Mouse (Mus musculus): ENCODE results near the gene Methig1.
A peak's percentile ranks its signal among the peaks of the same experiment; 100 is the strongest.
"Not testable (repeated sequence)": the region's sequence is repeated elsewhere in the genome, so short reads cannot be mapped to it uniquely, and the experiment has no call there.

The Methig1 gene

DNA sequence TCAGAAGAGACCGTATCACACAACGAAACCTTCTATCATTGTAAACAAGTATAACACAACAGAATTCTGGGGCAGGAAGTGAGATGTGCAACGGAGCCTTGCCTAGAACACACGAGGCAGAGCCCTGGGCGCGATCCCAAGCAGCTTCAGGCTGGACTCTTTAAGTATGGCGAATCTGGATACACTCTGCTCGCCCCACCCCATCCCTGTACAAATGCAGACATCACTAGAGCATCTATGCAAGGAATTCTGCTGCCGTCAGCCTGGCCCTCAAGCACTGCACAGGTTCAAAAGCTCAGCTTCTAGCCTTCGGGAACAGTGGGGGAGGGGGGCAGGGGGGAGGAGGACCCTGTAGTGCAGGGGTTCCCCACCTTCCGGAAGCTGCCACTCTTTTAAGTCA, 40.1 kb downstream of the Methig1 start:
- DNase-seq (ENCODE audit: extremely low read depth, low read depth): no peak

DNA sequence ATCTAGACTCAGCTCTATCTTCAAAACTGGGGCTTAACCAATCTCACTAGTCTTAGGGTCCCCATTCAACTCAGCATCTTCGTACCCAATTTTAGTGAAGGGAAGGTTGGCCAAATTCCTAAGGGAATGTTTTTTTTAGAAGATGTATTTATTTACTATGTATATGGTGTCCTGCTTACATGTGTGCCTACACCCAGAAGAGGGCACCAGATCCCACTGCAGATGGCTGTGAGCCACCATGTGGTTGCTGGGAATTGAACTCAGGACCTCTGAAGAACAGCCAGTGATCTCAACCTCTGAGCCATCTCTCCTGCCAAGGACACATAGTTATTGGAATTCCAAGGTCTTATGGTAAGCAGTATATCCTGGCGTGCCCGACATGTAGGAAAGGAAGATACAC, 42.6 kb downstream of the Methig1 start:
- no peak for DNase-seq (ENCODE audit: extremely low read depth, low read depth)

DNA sequence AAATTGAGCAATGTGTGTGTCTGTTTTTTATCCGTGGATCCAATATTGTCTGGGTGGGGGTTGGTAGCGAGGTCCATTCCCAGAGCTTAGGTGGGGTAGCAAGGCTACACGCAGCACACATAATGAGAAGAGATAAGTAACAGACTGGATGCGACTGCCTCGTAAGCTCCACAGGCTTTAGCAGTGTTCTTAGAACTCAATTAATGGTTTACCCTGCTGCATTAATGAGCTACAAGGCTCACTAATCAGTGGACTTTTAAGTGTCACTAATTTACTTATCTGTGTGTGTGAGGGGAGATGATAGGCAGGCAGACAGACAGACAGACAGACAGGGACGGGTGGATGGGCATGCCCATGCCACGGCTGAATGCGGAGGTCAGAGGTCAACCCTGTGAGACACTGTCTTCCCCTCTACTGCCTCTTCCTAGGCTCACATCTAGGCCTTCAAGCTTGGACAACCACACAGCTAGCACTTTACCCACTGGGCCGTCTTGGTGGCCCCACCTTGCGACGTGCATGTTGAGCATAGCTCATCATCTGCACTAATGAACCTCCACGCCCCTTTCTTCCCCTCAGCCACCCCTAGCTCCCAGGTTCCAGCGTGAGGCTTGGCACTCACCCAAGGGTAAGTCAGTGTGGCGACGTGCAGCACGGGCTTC, 47.8 kb downstream of the Methig1 start:
- no peak for DNase-seq (ENCODE audit: extremely low read depth, low read depth)

DNA sequence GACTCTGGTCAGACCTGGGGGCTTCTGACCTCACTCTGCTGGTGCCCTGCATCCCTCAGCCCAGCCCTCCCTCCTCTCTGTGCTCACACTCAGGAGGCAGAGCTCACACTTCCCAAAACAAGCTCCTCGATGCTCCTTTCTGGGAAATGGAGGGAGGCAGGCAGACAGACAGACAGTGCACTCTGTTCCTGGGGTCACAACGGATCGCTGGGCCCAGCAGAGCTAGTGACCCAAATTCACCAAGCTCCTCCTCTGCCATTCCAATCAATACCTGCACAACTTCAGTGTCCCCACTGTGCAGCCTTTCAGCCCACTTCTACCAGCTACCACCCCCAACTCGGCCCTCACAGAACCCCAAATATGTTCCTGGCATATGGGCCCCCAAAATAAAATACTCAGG, 48.9 kb downstream of the Methig1 start:
- DNase-seq (ENCODE audit: extremely low read depth, low read depth): no peak

DNA sequence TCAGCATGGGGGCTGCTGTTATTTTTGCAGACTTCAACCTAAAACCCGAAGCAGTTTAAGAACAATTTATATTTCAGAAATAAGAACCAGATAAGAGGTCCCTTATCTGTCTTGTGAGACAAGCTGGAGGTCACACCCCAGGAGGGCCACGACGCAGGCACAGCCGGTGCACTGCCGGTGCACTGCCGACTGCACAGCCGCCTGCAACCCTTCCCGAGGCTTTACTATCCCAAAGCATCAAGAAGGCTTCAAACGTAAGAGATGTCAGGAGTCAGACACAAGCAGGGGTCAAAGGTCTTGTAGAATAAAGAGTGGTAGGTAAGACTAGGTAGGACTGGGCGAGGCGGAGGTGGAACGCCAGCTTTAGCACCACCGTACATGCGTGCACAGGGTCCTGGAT, 49.4 kb downstream of the Methig1 start:
- DNase-seq (ENCODE audit: extremely low read depth, low read depth): no peak

DNA sequence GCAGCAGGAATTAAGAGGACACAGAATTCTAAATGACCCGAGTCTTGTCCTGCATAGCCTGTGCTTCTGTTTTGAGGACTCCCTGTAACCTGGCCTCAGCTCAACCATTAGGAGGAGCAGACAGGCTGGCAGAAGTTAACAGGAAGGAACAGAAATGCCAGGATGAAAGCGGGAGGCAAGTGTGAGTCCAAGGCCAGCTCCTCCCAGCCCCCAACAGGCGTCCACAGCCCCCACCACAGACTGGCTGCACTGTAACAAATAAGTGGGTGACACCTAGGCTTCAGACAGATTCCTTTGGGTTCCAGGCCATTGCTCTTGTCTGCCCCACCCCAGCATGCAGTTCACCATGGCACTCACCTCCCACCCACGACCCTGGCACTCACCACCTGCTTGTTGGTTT, 49.8 kb downstream of the Methig1 start:
- DNase-seq (ENCODE audit: extremely low read depth, low read depth): no peak

DNA sequence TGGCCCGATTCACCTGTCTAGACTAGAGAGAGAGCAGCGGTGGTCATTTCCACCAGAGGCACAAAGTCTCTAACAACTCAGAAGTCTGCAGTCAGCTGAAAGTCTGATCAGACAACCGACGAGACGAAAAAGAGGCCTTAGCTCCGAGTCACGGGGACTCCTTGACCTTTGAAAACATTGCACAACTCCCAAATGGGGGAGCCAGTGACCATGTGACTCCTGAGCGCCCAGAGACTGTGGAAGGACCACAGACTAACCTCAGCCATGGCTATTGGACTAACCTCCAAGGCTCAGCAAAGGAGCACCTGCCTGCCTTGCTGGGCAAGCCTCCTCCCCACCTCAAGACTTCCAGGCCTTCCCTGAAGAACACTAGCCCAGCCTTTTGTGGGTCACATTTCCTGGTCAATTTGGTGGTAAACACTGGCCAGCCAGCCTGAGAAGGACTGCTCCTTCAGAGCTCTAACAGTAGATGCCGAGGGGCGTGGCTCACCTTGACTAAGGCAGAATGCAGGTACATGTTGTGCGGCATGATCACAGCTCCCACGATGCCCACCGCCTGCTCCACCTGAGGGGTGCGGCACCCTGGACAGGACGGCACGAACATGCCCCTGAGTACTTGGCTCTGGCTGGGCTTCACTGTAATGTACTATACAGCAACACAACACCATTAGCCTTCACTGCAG, 50.5 kb downstream of the Methig1 start:
- DNase-seq (ENCODE audit: extremely low read depth, low read depth): no peak

DNA sequence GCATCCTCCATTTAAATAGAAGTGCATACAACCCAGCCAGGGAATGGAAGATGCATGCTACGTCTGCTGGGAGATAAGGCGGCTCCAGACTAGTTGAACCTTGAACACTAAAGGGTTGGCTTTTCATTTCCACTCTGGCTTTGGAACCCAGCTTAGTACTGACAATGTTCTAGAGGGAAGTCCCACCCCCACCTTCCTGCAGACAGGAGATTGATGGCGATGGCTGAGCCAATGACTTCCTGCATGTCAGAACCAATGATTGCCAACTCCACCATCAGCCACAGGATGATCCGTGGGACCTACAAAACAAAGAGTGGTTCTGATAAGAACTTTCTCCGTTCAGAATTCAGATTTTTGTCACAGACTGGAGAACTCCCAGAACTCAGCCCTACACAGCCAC, 53.1 kb downstream of the Methig1 start:
- no peak for DNase-seq (ENCODE audit: extremely low read depth, low read depth)

DNA sequence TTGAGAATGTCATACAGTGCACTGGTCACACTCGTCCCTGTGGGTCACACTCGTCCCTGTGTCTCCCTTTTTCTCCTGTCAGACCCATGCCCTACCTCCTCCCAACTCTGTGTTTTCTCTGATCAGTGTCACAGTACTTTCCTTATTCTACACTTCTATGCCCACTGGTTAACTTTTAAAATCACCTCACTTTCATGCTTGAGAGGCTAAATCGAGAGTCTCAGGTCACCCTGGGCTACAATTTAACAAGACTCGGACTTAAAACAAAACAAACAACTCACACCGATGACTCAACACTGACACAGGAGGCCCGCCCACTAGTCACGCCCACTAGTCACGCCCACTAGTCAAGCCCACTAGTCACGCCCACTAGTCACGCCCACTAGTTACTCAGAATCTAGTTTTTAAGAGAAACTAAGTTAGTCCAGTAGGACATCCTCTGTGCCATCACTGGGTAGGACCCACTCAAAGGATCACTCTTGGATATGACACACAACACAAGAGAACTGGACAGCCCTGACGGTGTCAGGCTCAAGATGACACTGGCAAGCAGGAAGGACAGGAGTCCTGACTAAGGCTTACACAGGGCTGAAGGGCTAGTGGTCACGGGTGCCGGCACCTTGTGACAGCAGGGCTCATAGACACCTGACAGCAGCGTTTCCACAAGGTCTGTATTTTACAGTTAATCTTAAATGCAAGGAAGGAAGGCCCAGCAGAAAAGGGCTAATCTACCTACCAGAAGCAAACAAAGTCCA, 58.1 kb downstream of the Methig1 start:
- DNase-seq (ENCODE audit: extremely low read depth, low read depth): no peak

DNA sequence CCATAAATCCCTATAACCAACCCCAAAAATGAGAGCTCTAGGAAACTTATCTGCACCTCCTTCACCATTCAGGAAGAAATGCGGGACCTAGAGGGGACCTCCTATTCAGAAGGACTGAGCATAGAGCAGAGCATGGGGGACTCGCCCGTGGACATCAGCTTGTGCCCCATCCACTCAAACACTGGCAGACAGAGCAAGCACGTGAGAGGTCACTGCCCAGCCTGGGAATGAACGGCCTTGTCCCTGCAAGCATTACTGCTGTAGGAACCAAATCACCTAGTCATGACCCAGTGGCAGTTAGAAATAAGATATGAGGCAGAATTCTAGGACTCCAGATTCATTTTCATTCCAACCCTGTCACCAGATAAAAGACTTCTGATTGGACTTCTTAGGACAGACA, 58.8 kb downstream of the Methig1 start:
- no peak for DNase-seq (ENCODE audit: extremely low read depth, low read depth)

DNA sequence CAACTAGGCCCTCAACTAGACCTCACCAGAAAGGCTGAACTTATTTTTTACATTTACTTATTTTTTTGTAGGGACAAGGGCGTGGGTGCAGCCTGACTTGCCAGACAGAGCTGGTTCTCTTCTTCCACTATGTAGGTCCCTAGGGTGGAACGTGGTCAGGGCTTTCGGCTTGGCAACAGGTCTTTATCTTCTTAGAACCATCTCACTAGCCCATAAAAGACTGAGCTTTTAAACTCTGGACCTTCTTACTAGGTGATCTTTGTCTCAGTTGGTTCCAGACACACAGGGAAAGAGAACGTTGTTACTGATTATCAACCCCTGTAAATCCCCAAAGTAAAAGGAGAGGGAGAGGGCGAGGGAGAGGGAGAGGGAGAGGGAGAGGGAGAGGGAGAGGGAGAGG, 60.4 kb downstream of the Methig1 start:
- DNase-seq (ENCODE audit: extremely low read depth, low read depth): no peak

DNA sequence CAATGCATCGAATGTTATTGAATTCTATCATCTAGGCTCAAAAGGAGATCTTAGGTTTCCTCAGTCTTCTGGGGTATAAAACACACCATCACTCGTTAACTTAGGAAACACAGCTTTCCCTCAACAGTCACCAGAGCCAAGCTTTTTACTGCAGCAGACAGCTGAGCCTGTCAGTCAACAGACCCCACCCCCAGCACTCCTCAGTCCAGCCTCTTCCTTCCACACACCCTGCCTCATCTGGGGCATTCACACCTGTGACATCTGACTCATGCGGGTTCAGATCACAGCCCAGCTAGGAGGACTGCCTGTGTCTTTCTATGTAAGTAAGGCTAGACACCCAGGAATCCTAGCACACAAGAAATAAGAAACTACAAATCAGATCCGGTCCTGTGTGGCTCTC, 61.1 kb downstream of the Methig1 start:
- DNase-seq (ENCODE audit: extremely low read depth, low read depth): no peak

DNA sequence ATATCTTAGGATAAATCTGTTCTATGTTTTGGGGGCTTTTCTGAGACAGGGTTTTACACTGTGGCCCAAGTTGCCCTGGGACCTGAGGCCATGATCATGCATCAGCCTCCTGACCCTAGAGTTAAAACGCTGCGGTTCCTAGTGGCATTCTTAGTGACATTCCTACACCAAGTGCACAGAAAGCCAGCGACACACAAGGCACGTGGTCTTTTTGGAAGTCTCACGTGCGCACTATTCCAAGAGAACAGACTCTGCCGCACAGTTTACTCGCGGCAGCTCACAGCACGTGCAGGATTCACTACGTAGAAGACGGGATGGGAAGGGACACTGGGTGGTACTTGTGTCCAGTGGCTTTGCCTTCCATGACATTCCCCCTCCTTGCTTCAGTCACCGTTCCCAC, 62.0 kb downstream of the Methig1 start:
- DNase-seq (ENCODE audit: extremely low read depth, low read depth): no peak

DNA sequence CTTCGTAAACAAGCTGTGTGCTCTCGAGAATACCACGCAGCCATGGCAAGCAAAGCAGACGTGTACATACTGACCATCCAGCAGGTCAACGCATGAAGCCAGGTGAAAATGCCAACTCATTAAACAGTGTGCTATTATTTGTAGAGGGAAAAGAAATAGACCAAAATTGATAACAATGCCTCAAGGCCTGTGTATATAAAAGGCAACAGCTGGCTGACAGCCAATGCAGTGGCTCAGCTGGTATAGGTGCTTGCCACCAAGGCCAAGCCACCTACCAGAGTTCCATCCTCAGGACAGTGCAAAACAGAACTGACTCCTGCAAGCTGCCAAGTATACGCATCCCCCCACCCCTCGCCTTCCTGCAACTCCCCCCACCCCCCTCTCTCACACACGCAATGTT, 62.7 kb downstream of the Methig1 start:
- DNase-seq (ENCODE audit: extremely low read depth, low read depth): no peak

DNA sequence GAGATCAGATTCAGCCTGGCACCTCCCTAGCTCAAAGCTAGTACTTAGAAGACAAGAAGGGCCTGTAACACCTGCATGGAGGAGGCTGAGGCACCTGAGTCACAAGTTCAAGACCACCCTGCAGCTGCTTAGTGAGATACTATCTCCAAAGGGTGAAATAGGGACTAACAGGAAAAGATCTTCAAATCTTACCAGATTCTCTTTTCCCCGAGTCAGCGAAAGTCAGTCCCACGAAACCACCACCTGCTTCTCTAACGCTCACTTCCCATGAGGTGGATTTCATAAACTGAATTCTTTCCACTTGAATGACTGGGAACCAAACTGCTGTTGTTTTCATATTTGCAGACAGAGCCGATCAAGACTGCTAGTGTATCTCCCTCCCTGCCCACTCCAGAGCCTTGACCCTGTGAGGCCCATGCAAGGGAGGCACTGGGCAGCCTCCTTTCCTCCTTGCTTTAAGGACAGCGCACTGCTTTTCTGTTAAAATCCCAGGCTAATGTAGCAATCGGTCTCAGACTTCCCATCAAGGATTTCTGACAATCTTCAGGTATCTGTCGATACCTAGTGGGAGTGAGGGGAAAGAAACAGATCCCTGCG, 65.0 kb downstream of the Methig1 start:
- DNase-seq (ENCODE audit: extremely low read depth, low read depth): no peak

DNA sequence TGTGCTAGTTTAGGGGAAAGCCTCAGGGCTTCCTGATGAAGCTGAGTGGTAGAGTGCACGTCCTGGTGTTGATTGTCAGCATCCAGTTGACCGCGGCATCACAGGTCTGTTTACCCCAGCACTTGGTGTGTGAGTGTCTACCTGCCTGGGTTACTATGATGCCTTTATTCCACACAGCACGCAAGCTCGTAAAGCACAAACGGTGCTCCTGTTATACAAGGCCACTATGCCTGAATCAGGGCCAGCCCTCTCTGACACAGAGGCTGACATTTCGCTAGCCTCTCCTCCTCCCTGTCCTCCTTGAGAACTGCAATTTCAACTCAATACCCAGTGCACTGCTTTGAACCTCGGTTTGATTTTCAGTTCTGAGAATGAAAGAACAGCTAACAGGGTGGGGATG, 66.4 kb downstream of the Methig1 start:
- DNase-seq (ENCODE audit: extremely low read depth, low read depth): no peak

DNA sequence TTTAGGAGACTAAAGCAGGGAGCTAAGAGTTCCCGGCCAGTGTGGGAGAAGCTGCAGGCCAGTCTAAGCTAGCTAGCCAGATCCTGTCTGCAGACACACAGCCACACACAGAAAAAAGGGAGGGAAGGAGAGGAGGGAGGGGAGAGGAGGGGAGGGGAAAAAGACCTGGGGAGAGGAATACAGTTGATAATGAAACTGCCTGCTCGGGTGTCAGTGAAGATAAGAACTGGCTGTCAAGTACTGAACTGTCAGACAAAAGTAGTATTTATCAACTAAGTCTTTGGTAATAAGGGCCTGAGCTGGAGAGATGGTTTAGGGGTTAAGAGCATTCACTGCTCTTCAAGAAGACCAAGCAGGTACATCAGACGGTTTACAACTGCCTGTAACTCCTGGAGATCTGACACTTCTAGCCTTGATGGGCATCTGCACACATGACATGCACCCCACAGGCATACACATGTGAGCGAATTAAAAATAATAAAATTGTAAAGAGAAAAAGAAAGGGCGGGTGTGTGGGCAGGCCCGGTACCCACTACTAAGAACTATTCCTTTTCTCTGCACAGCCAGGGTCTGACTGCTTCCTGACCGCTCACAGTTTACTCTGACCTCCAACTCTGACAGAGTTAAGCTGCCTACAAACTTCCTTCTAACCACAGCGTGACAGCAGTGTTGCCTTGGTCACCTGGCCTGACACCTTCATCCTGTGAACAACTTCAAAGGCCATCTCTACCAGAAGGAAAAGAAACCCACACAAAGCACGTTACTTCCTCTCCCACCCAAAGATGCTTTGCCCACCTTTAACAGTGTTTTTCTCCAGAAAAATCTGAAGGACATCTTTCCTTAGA, 67.2 kb downstream of the Methig1 start:
- peak; percentile 95 for DNase-seq (ENCODE audit: extremely low read depth, low read depth)

DNA sequence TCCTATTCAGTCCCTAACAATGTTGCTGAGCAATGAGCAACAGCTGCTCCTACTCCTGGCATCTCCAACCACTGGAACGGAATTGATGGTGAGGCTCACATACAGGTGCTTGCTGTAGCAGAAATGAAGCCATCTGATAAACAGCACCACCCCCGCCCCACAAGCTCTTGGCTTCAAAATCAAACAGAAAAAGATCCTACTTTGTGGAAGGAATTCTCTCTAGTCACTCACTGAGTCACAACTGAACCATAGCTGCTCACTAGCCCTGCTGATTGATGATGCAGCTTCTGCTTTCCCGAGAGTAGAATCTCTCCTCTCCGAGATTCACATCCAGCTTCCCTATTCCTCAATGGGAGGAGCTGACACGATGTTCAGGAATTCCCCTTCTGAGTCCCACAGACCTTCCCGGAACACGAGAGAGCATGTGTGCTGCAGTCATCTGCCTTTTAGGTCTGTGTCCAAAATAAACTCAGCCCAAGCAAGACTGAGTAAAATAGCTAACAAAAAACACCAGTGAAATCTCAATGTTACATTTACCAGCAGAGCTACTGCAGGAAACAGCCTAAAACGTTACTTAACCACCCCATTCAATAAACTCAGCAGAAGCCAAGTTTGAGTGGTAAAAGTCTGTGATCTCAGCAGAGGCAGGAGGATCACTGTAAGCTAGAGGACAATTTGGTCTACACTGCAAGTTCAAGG, 68.3 kb downstream of the Methig1 start:
- no peak for DNase-seq (ENCODE audit: extremely low read depth, low read depth)

DNA sequence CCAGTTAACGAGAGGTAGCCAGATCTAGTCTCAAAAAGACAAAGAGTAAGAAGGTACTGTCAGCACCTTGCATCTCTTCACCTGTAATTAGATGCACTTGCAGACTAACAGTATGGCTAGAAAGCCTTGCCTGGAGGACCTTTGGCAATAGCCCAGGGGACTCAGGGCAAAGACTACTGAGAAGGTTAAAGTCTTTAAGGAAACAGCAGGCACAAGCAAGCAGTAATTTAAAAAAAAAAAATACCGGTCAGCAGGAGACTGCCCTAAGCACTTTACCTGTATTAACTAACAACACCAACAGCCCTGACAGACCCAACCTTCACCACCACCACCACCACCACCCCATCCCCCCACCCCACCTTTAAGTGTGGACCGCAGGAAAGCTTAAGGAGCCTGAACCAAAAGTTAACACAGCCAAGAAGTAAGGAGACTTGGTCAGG, 68.8 kb downstream of the Methig1 start, which contains the start of gene Gm5475:
Gm5475 (plus strand) TSS at position 390 of the 440 bp plus-strand sequence.
- DNase-seq (ENCODE audit: extremely low read depth, low read depth): not testable (repeated sequence)

DNA sequence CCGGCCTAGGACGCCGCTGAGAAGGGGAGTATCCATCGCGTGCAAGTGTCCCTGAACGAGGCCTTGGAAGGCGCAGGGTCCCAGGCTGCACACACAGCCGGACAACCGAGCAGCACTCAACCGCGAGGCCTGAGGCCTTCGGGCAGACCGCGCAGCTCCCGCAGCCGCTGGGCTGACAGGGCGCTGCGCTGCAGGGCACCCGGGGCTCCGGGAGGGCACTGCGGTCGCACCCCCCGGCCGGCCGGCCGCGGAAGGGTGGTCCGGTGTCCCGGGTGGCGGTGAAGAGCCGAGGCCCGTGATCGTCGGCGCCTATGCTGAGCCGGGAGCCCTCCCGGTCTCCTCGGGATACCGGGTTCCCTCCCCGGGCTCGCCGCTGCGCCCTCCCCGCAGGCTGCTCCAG, 69.5 kb downstream of the Methig1 start:
- no peak for DNase-seq (ENCODE audit: extremely low read depth, low read depth)

Data from MEL-GATA-1-ER (cell line).